Mouse (Mus musculus) splenic B cell, adult 2 months (primary cell): ENCODE results near the gene Draxin.

Experiments used
- DNase-seq: peaks from one replicate; pipeline ENCODE4 v3.0.0-alpha.2; 2011; ENCODE audit warnings: low read depth, low spot score
- H3K27me3 ChIP-seq: 2 replicates; pipeline ENCODE4 v1.6.1; 2012; ENCODE audit warnings: mild to moderate bottlenecking, low read length, moderate library complexity, mixed read lengths; ENCODE audit not compliant: control insufficient read depth, poor library complexity, insufficient read depth, severe bottlenecking
- H3K36me3 ChIP-seq: 2 replicates; pipeline ENCODE4 v1.6.1; 2012; ENCODE audit warnings: mild to moderate bottlenecking, low read length, moderate library complexity, mixed read lengths; ENCODE audit not compliant: control insufficient read depth, poor library complexity, insufficient read depth, severe bottlenecking

Gene Draxin

GRCm38 (mm10) chr4:148115467-148115866 lies 15.0 kb downstream of the Draxin start:
- H3K27me3 ChIP-seq, result no peaks in the 10 kb centered on the region; the same call in 1 of the 2 replicates
- no peaks in the 10 kb centered on the region for H3K36me3 ChIP-seq
- DNase-seq, result peak; percentile 61

GRCm38 (mm10) chr4:148114758-148115391 lies 15.6 kb downstream of the Draxin start:
- Histone ChIP-seq H3K27me3 (no peaks in the 10 kb centered on the region; the same call in 1 of the 2 replicates), H3K36me3 (no peaks in the 10 kb centered on the region)
- DNase-seq, result peak; percentile 87

GRCm38 (mm10) chr4:148112519-148112918 lies 18.0 kb downstream of the Draxin start:
- no peaks in the 10 kb centered on the region; the same call in 1 of the 2 replicates for H3K27me3 ChIP-seq
- no peak for DNase-seq
- no peaks in the 10 kb centered on the region for H3K36me3 ChIP-seq

- Histone ChIP-seq H3K36me3 (no peaks in the 10 kb centered on the region), H3K27me3 (no peaks in the 10 kb centered on the region)
- no peak for DNase-seq
Observed at GRCm38 (mm10) chr4:148109215-148109614, 21.3 kb downstream of the Draxin start.

- H3K36me3 ChIP-seq, result no peaks in the 10 kb centered on the region
- H3K27me3 ChIP-seq, result no peaks in the 10 kb centered on the region
- DNase-seq, result no peak
Observed at GRCm38 (mm10) chr4:148108565-148109100, 21.9 kb downstream of the Draxin start.

- DNase-seq, result no peak
- no peaks in the 10 kb centered on the region for H3K27me3 ChIP-seq
Observed at GRCm38 (mm10) chr4:148107621-148108291, 22.7 kb downstream of the Draxin start.

GRCm38 (mm10) chr4:148104146-148104545 lies 26.4 kb downstream of the Draxin start:
- no peaks in the 10 kb centered on the region for H3K36me3 ChIP-seq
- no peaks in the 10 kb centered on the region for H3K27me3 ChIP-seq
- DNase-seq, result no peak

More at GRCm38 (mm10) chr4:148107621-148108291, 22.7 kb downstream of the Draxin start:
- H3K36me3 ChIP-seq, result no peaks in the 10 kb centered on the region

GRCm38 (mm10) chr4:148101801-148102527 lies 28.5 kb downstream of the Draxin start:
- DNase-seq, result peak; percentile 34
- H3K27me3 ChIP-seq, result no peaks in the 10 kb centered on the region
- H3K36me3 ChIP-seq, result no peaks in the 10 kb centered on the region

- DNase-seq, result no peak
- Histone ChIP-seq H3K36me3 (no peaks in the 10 kb centered on the region), H3K27me3 (no peaks in the 10 kb centered on the region)
Observed at GRCm38 (mm10) chr4:148098666-148099065, 31.8 kb downstream of the Draxin start.

- DNase-seq, result no peak
- no peaks in the 10 kb centered on the region for H3K27me3 ChIP-seq
- H3K36me3 ChIP-seq, result no peaks in the 10 kb centered on the region
Observed at GRCm38 (mm10) chr4:148097936-148098335, 32.6 kb downstream of the Draxin start.

- Histone ChIP-seq H3K27me3 (no peaks in the 10 kb centered on the region), H3K36me3 (no peaks in the 10 kb centered on the region)
- DNase-seq, result no peak
Observed at GRCm38 (mm10) chr4:148095081-148095480, 35.4 kb downstream of the Draxin start.

GRCm38 (mm10) chr4:148094161-148094560 lies 36.3 kb downstream of the Draxin start:
- no peak for DNase-seq

GRCm38 (mm10) chr4:148092551-148093271 lies 37.8 kb downstream of the Draxin start:
- no peak for DNase-seq
- Histone ChIP-seq H3K36me3 (no peaks in the 10 kb centered on the region), H3K27me3 (no peaks in the 10 kb centered on the region)

More at GRCm38 (mm10) chr4:148094161-148094560, 36.3 kb downstream of the Draxin start:
- H3K27me3 ChIP-seq, result no peaks in the 10 kb centered on the region
- no peaks in the 10 kb centered on the region for H3K36me3 ChIP-seq

- Histone ChIP-seq H3K36me3 (no peaks in the 10 kb centered on the region), H3K27me3 (no peaks in the 10 kb centered on the region)
- no peak for DNase-seq
Observed at GRCm38 (mm10) chr4:148091181-148091580, 39.3 kb downstream of the Draxin start.
